Mouse (Mus musculus) G1E (cell line): Measurements from ENCODE around the gene Exoc3.

ENCODE experiments used
- CTCF ChIP-seq: IDR thresholded peaks from 2 replicates; pipeline ENCODE4 v1.5.1; 2012; ENCODE audit warnings: low read depth, low read length, inconsistent platforms, mixed read lengths
- GATA1 ChIP-seq: IDR thresholded peaks from 2 replicates; pipeline ENCODE4 v1.6.1; 2012; ENCODE audit warnings: borderline replicate concordance, low read length, inconsistent platforms, mixed read lengths
- POLR2AphosphoS5 ChIP-seq: IDR thresholded peaks from 2 replicates; pipeline ENCODE4 v1.6.1; 2012; ENCODE audit warnings: low read depth, low read length, inconsistent platforms; ENCODE audit not compliant: insufficient replicate concordance
- TAL1 ChIP-seq: conservative IDR thresholded peaks from 2 replicates; pipeline ENCODE4 v1.6.1; 2012; ENCODE audit warnings: low read depth, low read length, inconsistent platforms, mixed read lengths

- no peak for TF ChIP-seq CTCF
- no peak for TF ChIP-seq POLR2AphosphoS5
- TF ChIP-seq TAL1, result no peak
- no peak for TF ChIP-seq GATA1
Measured at GRCm38 (mm10) chr13:74196451-74196850, 12.1 kb downstream of the Exoc3 start.
